Mouse (Mus musculus) neural tube, embryonic 14.5 days (tissue): ENCODE results near the gene Sntb2. TPM values are rescaled to one million over a fixed set of nuclear protein-coding genes. Genes with fewer than 3 reads are reported as not detected.

Experiments used
- ATAC-seq: fragments of 200-750 bp; cut with Nextera tagmentation; 2 replicates; pipeline ENCODE4 v1.8.0; 2017; ENCODE audit warnings: low read depth, mild to moderate bottlenecking, moderate TSS enrichment, moderate library complexity
- H3K27ac ChIP-seq: fragments of 300-500 bp; sonication (generic); 2 replicates; pipeline ENCODE4 v1.5.1; 2014; ENCODE audit warnings: low read depth, mild to moderate bottlenecking, control low read depth, low read length, moderate library complexity, mixed read lengths
- H3K27me3 ChIP-seq: fragments of 300-500 bp; sonication (generic); 2 replicates; pipeline ENCODE4 v1.6.1; 2014; ENCODE audit warnings: low read length; ENCODE audit not compliant: control insufficient read depth, insufficient read depth
- H3K36me3 ChIP-seq: fragments of 300-500 bp; sonication (generic); 2 replicates; pipeline ENCODE4 v1.6.1; 2014; ENCODE audit warnings: low read length, mixed read lengths; ENCODE audit not compliant: control insufficient read depth, insufficient read depth
- H3K4me1 ChIP-seq: fragments of 300-500 bp; sonication (generic); 2 replicates; pipeline ENCODE4 v1.6.1; 2014; ENCODE audit warnings: low read length; ENCODE audit not compliant: control insufficient read depth, insufficient read depth
- H3K4me2 ChIP-seq: fragments of 300-500 bp; sonication (generic); 2 replicates; pipeline ENCODE4 v1.6.1; 2014; ENCODE audit warnings: mild to moderate bottlenecking, low read depth, low read length, control low read depth
- H3K4me3 ChIP-seq: fragments of 300-500 bp; sonication (generic); 2 replicates; pipeline ENCODE4 v1.5.1; 2014; ENCODE audit warnings: low read depth, low read length, control low read depth, mixed read lengths
- H3K9ac ChIP-seq: fragments of 300-500 bp; sonication (generic); replicated peaks from 2 replicates; pipeline ENCODE4 v1.6.1; 2014; ENCODE audit warnings: low read depth, mild to moderate bottlenecking, control low read depth, low read length, mixed read lengths
- H3K9me3 ChIP-seq: fragments of 300-500 bp; sonication (generic); 2 replicates; pipeline ENCODE4 v1.6.1; 2016; ENCODE audit warnings: low read length; ENCODE audit not compliant: control insufficient read depth
- WGBS: fragments of 180-500 bp; shearing (Covaris S2); extraction: QIAGEN DNeasy Blood & Tissue Kit; methylation state at CpG from one replicate; pipeline ENCODE4 v1.1.7; 2014; 5-methylcytosine and 5-hydroxymethylcytosine counted together
- polyA plus RNA-seq: library from polyadenylated mRNA; unstranded; fragments of >200 nt; fragmentation: Nextera tagmentation; extraction: Ambion mirVana; gene quantifications from 2 replicates; pipeline ENCODE4 v1.2.1, GENCODE M21; 2014

The Sntb2 gene
- polyA plus RNA-seq, 1 experiment from 2014 or later, result 5.3 TPM

DNA sequence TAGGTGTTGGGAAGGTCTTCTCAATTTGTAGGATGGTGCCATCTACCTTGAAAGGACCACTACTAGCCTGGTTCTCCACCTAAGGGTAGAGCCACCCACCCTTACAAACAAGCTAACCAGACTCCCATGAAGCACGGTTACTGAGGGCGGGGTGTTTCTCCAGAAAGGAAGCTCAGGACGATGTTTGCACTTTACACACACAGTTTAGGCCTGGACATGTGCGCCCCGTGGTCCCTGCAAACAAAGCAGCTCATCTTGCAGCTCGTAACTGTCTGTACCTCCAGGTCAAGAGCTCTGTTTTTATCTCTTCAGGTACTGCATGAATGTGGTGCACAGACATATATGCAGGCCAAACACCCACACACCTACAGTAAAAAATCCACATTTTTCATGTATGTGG is 28.9 kb upstream of the Sntb2 start:
- H3K27ac ChIP-seq, result no peak overlapping the region
- no peaks in the 10 kb centered on the region for H3K27me3 ChIP-seq
- H3K4me2 ChIP-seq, result no peak overlapping the region
- no peaks in the 10 kb centered on the region for H3K4me1 ChIP-seq
- no peak overlapping the region for H3K9ac ChIP-seq
- H3K4me3 ChIP-seq, result no peak overlapping the region
- peaks cover 41% of the 10 kb centered on the region for H3K36me3 ChIP-seq
- WGBS, result 96% methylated on average over 6 of the region's 6 CpGs
- no peaks in the 10 kb centered on the region for H3K9me3 ChIP-seq
- ATAC-seq, result no peak

DNA sequence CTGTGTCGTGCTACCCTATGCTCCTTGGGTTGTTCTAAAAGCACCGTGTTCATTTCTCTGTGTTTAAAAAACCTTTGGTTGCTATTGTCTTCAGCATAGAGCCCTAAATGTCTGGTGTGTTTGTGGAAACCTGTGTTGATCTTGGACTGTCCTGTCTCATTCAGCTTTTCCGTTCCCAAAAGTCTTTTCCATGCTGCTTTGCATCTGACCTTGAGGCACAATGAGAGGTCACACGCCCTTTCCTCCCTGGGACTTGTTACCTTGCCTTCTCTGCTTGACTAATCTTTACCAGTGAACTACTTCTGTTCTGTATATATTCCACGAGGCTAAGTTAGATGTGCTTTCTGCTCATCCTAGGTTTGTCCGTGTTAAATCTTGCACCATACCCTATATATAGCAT is 28.1 kb upstream of the Sntb2 start:
- H3K4me2 ChIP-seq, result no peak overlapping the region
- H3K27me3 ChIP-seq, result no peaks in the 10 kb centered on the region
- H3K4me1 ChIP-seq, result no peaks in the 10 kb centered on the region
- H3K27ac ChIP-seq, result no peak overlapping the region
- H3K9me3 ChIP-seq, result no peaks in the 10 kb centered on the region
- 91% methylated on average over 6 of the region's 6 CpGs for WGBS
- H3K36me3 ChIP-seq, result peaks cover 40% of the 10 kb centered on the region
- no peak overlapping the region for H3K4me3 ChIP-seq
- no peak for ATAC-seq
- no peak overlapping the region for H3K9ac ChIP-seq

DNA sequence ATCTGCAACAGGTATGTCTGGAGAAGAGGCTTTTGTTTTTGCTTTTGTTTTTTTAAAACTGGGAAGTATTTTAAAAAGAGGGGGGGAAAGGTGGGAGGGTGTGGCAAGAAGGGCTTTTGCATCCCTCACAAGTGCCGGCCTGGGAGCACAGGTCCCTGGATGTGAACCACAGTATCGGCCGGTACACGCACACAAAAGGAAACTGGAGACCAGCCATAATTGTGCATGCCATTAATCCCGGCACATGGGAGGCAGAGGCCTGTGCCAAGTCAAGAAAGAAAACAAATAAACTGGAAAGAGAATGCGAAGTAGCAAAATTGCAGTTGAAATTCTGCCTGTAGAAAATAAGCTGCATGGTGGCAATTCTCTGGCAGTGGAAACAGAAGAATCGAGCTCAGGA is 27.3 kb upstream of the Sntb2 start:
- no peak overlapping the region for H3K4me3 ChIP-seq
- WGBS, result 90% methylated on average over 7 of the region's 7 CpGs
- H3K9me3 ChIP-seq, result no peaks in the 10 kb centered on the region
- no peak for ATAC-seq
- no peak overlapping the region for H3K9ac ChIP-seq
- H3K27me3 ChIP-seq, result no peaks in the 10 kb centered on the region
- no peak overlapping the region for H3K4me2 ChIP-seq
- peaks cover 40% of the 10 kb centered on the region for H3K36me3 ChIP-seq
- H3K4me1 ChIP-seq, result no peaks in the 10 kb centered on the region
- no peak overlapping the region for H3K27ac ChIP-seq

DNA sequence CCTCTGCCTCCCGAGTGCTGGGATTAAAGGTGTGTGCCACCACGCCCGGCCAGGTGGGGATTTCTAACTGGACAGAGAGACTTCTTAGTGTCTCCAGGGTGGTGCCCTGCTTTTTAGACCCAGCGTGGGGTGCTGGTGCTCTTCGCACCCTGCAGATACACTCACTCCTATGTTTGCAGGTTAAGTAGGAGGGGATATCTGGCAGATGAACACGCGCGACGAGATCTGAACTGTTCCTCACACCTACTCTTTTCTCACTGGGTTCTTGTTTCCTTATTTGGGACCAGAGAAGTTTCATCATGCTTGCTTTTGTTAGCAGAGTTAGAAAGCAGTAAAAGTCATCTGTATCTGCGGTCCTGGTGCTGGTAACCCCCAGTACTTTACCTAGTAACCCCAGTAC is 21.9 kb upstream of the Sntb2 start:
- H3K9ac ChIP-seq, result no peak overlapping the region
- no peaks in the 10 kb centered on the region for H3K4me1 ChIP-seq
- H3K27ac ChIP-seq, result no peak overlapping the region
- no peak overlapping the region for H3K4me2 ChIP-seq
- no peaks in the 10 kb centered on the region for H3K27me3 ChIP-seq
- H3K4me3 ChIP-seq, result no peak overlapping the region
- no peak for ATAC-seq
- H3K9me3 ChIP-seq, result no peaks in the 10 kb centered on the region
- H3K36me3 ChIP-seq, result peaks cover 57% of the 10 kb centered on the region
- WGBS, result 97% methylated on average over 10 of the region's 10 CpGs

DNA sequence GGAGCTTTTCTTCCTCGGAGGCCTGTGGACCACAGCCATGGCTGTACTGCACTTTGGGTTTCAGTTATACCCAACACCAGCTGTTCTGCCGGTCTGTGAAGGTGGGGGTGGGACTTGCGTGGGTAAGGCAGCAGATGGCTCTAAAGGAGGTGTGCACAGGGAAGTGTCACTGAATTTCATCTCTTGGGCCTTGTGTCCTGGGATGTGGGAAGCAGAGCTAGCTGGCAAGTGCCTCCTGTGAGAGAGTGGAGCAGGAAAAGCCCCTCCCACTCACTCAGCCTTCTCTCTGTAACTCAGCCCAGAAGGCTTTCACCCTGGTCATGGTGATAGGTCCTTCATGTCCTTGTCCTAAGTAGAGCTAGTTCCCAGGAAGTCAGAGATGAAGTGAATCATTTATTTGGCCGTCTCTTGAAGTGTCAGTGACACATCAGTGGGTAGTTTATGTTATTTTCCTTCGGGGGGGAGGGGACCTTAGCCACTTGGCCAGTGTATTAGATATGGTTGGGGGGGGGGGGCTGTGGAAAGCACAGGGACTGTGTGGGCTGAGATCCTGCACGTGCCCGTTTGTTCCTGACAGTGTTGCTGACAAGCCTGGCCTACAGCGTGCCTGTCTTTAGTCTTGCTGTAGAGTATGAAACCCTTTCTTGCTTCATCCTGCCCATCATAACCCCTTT is 15.7 kb upstream of the Sntb2 start:
- Histone ChIP-seq H3K27me3 (no peaks in the 10 kb centered on the region), H3K27ac (no peak overlapping the region), H3K9me3 (no peaks in the 10 kb centered on the region), H3K9ac (no peak overlapping the region), H3K36me3 (peaks cover 55% of the 10 kb centered on the region), H3K4me3 (no peak overlapping the region), H3K4me1 (no peaks in the 10 kb centered on the region), H3K4me2 (no peak overlapping the region)
- 89% methylated on average over 8 of the region's 8 CpGs for WGBS
- no peak for ATAC-seq

DNA sequence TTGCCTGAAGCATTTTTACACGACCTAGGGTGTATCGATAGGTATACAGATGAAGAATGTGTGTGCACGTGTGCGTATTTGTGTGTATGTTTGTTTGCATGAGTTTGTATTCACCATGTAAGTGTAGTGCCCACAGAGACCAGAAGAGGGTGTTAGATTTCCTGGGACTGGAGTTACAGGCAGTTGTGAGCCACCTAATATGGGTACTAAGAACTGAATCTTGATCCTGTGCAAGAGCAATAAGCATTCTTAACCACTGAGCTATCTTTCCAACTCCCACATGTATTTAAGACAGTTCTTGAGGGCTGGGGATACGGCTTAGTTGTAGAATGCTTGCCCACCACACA is 15.2 kb upstream of the Sntb2 start:
- ATAC-seq, result no peak
- no peak overlapping the region for H3K27ac ChIP-seq
- H3K9ac ChIP-seq, result no peak overlapping the region
- H3K27me3 ChIP-seq, result no peaks in the 10 kb centered on the region
- no peaks in the 10 kb centered on the region for H3K9me3 ChIP-seq
- WGBS, result 96% methylated on average over 5 of the region's 5 CpGs
- no peaks in the 10 kb centered on the region for H3K4me1 ChIP-seq
- no peak overlapping the region for H3K4me3 ChIP-seq
- H3K36me3 ChIP-seq, result peaks cover 50% of the 10 kb centered on the region
- no peak overlapping the region for H3K4me2 ChIP-seq

DNA sequence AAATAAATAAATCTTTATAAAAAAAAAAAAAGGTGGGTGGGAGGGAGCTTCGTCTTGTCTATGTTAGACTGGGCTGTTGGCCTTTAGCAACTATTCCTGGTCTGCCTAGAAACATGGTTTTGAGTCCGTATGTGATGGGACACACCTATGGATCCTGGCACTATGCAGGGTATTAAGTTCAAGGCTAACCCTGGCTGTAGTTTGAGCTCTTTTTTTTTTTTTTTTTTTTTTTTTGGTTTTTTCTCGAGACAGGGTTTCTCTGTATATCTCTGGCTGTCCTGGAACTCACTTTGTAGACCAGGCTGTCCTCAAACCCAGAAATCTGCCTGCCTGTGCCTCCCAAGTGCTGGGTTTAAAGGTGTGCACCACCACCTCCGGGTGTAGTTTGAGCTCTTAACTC is 11.5 kb upstream of the Sntb2 start:
- H3K4me1 ChIP-seq, result no peaks in the 10 kb centered on the region
- ATAC-seq, result no peak
- no peaks in the 10 kb centered on the region for H3K9me3 ChIP-seq
- H3K36me3 ChIP-seq, result peaks cover 17% of the 10 kb centered on the region
- 89% methylated on average over 4 of the region's 4 CpGs for WGBS
- no peak overlapping the region for H3K4me3 ChIP-seq
- H3K27ac ChIP-seq, result no peak overlapping the region
- H3K27me3 ChIP-seq, result no peaks in the 10 kb centered on the region
- no peak overlapping the region for H3K4me2 ChIP-seq
- H3K9ac ChIP-seq, result no peak overlapping the region

DNA sequence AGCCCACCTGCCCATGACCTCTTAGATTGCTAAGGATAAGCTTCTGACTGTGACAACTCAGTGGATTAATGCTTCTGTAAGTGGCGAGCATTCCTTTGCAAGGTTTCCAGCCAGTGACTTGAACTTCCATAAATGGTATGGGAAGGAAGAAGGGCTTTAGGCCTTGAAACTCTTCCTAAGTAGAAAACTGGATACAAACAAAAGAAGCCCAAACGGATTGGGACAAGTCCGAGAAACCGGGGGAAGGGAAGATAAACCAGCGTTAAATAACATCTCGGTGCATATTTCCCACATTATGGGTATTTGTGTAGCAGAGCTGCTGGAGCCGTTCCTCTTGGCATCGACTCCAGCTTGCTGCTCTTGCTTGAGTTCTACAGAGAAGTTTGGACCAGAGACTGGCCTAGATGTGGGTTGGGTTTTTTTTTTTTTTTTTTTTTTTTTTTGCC is 10.6 kb upstream of the Sntb2 start:
- Histone ChIP-seq H3K4me3 (no peak overlapping the region), H3K27ac (no peak overlapping the region), H3K4me1 (no peaks in the 10 kb centered on the region), H3K9ac (no peak overlapping the region), H3K27me3 (no peaks in the 10 kb centered on the region), H3K4me2 (no peak overlapping the region), H3K9me3 (no peaks in the 10 kb centered on the region), H3K36me3 (peaks cover 17% of the 10 kb centered on the region)
- 89% methylated on average over 8 of the region's 8 CpGs for WGBS
- no peak for ATAC-seq

DNA sequence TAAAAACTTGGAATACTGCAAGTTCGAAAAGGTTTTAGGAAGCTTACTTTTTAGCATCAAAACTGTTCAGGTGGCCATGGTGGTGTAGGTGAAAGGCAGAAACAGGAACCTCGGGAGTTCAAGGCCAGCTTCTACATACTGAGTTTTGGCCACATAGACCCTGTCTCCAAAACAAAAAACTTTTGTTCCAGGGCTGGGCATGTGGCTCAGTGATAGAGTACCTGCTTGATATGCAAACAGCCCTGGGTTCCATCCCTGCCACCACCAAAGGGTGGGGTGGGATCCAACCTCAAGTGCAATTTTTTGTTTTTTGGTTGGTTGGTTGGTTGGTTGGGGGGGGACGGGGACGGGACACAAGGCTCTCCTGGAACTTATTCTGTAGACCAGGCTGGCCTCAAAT is 10.1 kb upstream of the Sntb2 start:
- WGBS, result 92% methylated on average over 4 of the region's 4 CpGs
- no peaks in the 10 kb centered on the region for H3K9me3 ChIP-seq
- no peak overlapping the region for H3K4me3 ChIP-seq
- ATAC-seq, result no peak
- H3K4me2 ChIP-seq, result no peak overlapping the region
- no peak overlapping the region for H3K9ac ChIP-seq
- H3K27ac ChIP-seq, result no peak overlapping the region
- H3K27me3 ChIP-seq, result no peaks in the 10 kb centered on the region
- peaks cover 14% of the 10 kb centered on the region for H3K36me3 ChIP-seq
- H3K4me1 ChIP-seq, result no peaks in the 10 kb centered on the region
